Mouse (Mus musculus) gonadal fat pad, adult 2 months (tissue): ENCODE data around the gene 5031439G07Rik. TPM values are rescaled to one million over a fixed set of nuclear protein-coding genes. Genes with fewer than 3 reads are reported as not detected.
"Not testable (repeated sequence)": the region's sequence is repeated elsewhere in the genome, so short reads cannot be mapped to it uniquely, and the experiment has no call there.

Experiments
- DNase-seq: peaks from one replicate; pipeline ENCODE4 v3.0.0-alpha.2; 2012; ENCODE audit warnings: low read depth
- polyA plus RNA-seq: library from polyadenylated mRNA; depleted of rRNA; stranded (reverse); fragments of >200 nt; gene quantifications from 2 replicates; pipeline ENCODE4 v1.2.3, GENCODE M21; 2012

Gene 5031439G07Rik
- polyA plus RNA-seq, 1 experiment, result 18.6 TPM

DNA sequence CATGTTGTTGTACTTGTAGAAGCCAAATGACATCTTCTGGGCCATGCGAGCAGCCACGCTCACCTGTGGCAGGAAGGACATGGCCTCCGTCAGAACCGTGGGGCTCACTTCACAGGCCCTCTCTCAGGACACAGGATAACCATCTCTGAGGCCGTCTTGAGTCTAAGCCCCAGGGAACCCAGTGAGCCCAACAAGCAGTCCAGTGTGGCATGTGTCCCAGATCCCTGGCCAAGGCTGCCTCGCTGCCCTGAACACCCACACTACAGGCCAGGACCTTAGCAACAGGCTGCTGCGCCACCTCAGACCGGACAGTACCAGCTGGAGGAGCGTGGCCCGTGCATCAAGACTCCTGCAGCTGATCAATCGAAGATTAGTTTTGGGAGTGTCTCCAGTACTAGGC is 35.1 kb downstream of the 5031439G07Rik start:
- DNase-seq, result no peak

- no peak for DNase-seq
Observed at GRCm38 (mm10) chr15:84950053-84950452, 38.3 kb downstream of the 5031439G07Rik start.

DNA sequence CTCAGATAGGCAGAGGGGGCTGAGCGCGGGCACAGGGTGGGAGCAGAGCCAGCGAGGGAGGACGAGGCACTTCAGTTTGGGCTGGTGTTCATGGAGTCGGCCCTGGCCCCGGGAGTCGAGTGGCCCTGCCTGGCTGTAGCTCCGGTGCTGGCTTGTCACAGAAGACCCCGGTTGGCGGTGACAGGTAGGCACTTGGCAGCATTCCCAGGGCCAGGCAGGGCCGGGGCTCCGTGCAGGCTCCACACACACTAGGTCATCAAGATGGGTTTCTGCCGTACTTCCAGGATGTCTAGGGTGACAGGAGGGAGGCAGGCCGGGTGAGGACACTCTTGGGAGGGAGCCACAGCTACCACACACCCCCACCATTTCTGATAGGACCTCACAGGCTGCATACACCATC is 39.4 kb downstream of the 5031439G07Rik start:
- no peak for DNase-seq

- DNase-seq, result no peak
Observed at GRCm38 (mm10) chr15:84944319-84944718, 44.0 kb downstream of the 5031439G07Rik start.

DNA sequence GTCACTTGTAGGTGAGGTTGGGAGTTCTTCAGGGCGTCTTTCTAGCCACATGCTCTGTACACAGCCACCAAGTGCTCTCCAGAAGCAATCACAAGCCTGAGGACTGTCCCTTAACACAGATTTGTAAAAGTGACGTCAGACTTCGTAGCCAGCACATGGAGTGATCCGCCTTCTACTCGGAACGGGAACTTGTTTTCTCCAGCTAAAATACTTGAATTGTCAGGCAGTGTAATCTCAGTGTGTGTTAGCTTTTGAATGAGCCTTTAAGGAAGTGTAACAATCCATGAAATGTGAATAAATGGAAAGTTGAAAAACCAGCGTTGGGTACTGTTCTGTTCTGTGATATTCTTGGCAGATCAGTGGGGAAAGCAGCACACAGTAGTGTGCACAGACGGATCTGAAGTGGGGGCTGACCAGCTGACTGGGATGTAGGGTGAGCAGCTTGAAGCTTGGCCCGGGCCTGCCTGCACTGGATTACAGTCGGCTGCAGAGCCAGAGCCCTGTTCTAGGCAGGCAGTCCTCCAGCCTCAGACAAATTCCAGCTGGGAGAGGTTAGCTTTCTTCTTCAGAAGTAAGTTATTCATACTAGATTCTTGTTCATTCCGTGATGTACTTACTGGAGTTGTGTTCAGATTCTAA is 45.6 kb downstream of the 5031439G07Rik start:
- no peak for DNase-seq

DNA sequence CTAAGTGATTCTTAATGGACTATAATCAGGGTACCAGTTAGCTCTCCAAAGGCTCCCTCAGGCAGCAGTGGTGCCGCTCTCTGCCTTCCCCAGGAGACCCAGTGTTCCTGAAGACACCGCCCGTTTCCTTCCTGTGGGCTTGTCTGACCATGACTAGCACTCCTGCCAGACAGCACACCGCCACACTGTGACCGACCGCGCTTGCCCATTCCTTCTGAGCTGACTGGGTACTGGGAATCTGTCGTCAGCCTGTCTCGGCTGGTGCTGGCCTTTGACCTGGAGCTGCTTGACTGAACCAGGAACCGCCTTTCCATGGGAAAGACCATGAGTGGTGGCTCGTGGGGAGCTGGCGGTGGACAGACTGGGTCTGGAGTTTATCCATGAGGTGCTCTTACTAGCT is 48.2 kb downstream of the 5031439G07Rik start:
- no peak for DNase-seq

DNA sequence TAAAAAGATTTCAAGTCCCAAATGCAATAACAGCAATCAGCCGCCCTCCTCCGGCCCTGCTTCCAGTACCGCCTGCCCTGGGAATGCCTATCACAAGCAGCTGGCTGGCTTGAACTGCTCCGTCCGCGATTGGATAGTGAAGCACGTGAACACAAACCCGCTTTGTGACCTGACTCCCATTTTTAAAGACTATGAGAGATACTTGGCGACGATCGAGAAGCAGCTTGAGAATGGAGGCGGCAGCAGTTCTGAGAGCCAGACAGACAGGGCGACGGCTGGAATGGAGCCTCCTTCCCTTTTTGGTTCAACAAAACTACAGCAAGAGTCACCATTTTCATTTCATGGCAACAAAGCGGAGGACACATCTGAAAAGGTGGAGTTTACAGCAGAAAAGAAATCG is 53.5 kb downstream of the 5031439G07Rik start:
- DNase-seq, result no peak

GRCm38 (mm10) chr15:84932351-84932750 is 56.0 kb downstream of the 5031439G07Rik start:
- no peak for DNase-seq

DNA sequence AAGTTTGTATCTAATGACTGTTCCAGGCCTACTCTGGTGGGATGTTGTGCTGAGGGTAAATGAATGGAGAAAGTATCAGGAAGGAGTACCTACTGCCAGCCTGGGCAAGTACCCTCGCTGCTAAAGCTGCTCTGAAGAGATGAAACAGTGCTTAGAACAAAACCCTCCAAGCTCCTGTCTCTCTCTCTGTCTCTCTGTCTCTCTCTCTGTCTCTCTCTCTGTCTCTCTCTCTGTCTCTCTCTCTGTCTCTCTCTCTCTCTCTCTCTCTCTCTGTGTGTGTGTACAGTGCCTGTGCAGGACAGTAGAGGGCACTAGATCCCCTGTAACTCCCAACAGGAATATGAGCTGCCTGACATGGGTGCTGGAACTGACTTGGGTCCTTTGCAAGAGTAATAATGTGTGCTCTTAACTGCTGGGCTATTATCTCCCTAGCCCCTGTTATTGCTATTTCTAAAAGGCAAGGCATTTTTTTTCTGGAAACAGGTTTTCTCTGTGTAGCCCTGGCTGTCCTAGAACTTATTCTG is 62.8 kb downstream of the 5031439G07Rik start:
- no peak for DNase-seq

- DNase-seq, result no peak
Observed at GRCm38 (mm10) chr15:84924781-84925315, 63.5 kb downstream of the 5031439G07Rik start.

DNA sequence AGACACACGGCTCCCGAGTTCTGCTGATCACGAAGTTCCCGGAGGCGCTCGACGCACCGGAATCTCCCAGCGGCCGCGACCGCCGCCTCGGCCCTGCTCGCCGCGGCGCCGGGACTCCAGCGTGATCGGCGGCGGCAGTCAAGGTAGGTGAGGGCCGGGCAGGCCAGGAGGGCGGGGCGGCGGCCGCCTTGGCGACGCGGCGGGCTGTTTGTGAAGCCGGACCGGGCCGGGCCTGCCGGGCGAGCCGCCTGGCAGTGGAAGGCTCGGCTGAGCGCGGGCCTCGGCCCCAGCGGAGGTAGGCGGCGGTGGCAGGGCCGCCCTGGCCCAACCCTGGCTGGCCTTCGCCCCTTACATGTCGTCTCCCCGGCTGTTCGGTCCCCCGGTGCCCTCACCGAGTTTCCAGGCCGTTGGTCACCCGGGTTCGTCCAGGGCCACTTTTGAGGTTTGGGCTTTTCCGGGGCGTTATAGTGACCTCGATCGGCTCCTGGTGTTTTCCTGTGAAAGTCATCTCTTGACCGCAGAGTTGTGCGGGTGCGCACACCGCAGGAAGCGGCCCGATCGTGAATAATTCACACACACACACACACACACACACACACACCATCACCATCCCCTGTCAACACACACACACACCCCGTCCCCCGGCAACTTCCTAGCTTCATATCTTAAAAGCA is 64.7 kb downstream of the 5031439G07Rik start:
- no peak for DNase-seq

- peak; percentile 75 for DNase-seq
Observed at GRCm38 (mm10) chr15:84922884-84923507, 65.4 kb downstream of the 5031439G07Rik start, which contains the start of gene Nup50. Gene Nup50 (plus strand): TSS chr15:84923411.

DNA sequence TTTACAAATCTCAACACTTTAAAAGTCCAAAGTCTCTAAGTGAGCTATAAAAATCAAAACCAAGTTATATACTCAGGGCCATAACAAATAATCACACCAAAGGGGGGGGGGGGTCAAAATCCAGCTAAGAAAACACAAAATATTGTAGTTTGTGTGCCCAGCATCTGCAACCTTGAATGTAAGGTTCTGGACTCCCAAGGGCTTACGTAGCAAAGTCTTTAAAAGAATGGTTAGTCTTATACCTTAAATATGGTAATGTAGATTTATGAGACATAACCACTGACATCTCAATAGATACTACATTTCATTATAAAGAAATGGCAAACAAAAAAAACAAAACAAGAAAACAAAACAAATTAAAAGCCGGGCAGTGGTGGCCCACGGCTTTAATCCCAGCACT is 68.4 kb downstream of the 5031439G07Rik start, which contains the start of gene Gm29666:
Gene Gm29666 (minus strand): TSS at position 101 of the 400 bp plus-strand sequence.
- DNase-seq, result no peak

GRCm38 (mm10) chr15:84913201-84913600 is 75.2 kb downstream of the 5031439G07Rik start:
- no peak for DNase-seq

DNA sequence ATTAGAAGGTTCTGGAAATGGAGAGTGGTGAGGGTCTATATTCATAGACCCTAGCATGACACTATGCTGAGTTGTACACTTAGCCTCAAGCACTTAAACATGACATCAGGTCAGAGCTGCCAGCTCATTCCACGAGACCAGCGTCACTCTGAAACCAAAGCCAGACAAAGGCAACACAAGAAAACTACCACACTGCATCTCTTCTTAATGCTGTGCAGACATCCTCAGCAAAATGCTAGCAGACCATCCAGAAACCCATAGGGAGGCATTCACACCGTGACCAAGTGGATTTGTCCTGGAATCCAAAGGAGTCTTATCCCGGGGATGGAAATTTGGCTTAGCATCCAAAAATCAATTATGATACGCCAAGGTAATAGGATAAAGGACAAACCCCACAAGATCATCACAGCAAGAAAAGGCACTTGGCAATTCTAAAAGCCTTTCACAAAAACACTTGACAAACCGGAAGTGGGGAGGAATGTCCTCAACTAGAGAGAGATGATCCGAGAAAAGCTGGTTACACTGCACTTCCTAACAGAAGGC is 84.4 kb downstream of the 5031439G07Rik start:
- DNase-seq, result no peak

GRCm38 (mm10) chr15:84898077-84898476 is 90.3 kb downstream of the 5031439G07Rik start:
- no peak for DNase-seq

- DNase-seq, result no peak
Observed at GRCm38 (mm10) chr15:84896664-84897063, 91.7 kb downstream of the 5031439G07Rik start.

- not testable (repeated sequence) for DNase-seq
Observed at GRCm38 (mm10) chr15:84896216-84896615, 92.1 kb downstream of the 5031439G07Rik start.
